Mouse (Mus musculus): ENCODE measurements at regions not wholly inside any gene's neighbourhood (a gene's known extent, or its start where the extent isn't known, plus 50 kb on each side); places are given as distances from the start of the nearest gene placed in this dataset.
A peak's percentile ranks its signal among the peaks of the same experiment; 100 is the strongest.

DNA sequence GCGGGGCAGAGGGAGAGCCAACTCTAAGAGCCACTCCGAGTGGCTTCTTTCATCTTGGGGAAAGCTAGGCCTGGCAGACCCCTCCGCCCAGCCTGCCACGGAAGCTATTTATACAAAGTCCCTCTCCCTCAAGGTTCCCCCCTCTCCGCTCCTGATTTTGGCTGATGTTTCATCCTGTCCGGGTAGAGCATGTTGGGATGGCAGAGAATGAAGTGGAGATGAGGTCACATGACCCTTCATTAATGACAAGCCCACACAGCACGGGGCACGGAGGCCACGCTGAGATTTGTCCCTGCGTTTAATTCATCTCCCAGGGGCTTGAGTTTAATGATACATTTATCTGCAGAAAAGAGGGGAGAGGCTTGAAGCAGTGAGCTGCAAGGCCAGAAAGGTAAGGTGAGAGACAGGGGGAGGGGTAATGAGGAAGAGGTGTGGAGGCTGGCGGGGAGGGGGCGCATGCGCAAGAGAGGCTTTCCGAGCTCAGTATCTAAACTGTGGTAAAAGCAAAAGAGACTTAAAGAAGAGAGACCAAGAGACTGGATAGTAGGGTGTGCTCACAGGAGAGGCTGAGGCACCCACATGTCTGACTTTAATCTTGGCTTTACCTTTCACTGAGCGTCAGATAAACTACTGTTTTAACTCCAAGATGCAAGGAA is 111.7 kb downstream of the Chst1 start:
- TF ChIP-seq POLR2A (IDR thresholded peaks at IDR 0.05; ENCODE audit: borderline replicate concordance, extremely low read depth, insufficient read depth, insufficient read length, poor library complexity, severe bottlenecking) (no peak), CTCF (IDR thresholded peaks at IDR 0.05; ENCODE audit: borderline replicate concordance, extremely low read depth, insufficient read depth, insufficient read length) (no peak)
- peak; percentile 82 for DNase-seq (ENCODE audit: low read depth)

DNA sequence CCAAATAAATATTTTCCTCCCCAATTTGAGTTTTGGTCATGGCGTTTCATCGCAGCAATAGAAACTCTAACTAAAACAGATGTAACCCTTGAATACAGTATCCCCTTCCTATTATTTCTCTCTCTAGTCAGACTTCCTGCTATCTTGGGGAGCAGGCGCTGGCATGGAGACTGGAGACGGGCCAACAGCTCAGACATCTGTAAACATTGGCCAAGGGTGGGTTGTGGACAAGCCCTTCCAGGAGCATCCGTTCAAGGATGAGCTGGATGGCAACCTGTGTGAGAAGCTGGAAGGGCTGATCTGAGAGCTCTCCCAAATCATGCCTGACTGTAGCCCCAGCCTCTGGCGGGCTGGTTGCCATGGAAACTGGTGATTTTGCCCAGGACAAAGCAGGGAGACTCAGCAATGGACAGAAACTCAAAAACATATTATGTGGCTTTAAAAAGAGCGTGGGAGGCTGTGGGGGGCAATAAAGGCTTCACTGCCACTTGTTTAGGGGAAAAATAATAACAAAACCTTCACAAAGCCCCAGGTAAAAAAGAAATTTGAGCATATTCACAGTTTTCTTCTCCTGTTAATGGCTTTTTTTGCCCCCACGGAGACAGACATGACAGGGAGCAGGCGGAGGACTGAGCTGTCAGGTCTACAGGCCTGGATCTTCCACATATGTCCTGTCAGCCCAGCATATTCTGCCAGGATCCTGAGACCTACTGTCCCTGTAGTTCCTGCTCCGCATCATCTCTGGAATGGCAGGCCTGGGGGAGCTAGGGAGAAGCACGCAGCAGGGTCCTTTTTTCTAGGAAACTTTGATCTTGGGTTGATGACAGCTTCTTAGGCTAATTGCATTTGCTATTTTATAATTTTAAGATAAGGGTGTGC is 113.0 kb downstream of the Chst1 start:
- no peak for TF ChIP-seq POLR2A (IDR thresholded peaks at IDR 0.05; ENCODE audit: borderline replicate concordance, extremely low read depth, insufficient read depth, insufficient read length, poor library complexity, severe bottlenecking)
- no peak for TF ChIP-seq CTCF (IDR thresholded peaks at IDR 0.05; ENCODE audit: borderline replicate concordance, extremely low read depth, insufficient read depth, insufficient read length)
- DNase-seq (ENCODE audit: low read depth) = peak; percentile 89

DNA sequence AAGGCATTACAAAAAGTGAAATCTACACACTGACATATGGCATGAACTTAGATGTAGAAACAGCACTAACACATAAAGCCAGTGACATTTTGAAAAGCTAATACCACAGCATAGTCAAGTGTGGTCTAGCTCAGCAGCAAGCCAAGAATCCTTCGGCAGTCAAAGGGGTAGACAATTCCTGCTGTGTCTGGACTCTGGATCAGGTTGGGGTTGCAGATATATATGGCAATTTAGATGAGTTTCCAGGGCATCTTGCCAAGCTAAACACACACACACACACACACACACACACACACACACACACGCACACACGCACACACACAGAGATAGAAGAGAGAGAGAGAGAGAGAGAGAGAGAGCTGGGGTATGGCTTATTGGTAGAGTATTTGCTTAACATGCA is 118.2 kb downstream of the Chst1 start:
- DNase-seq (ENCODE audit: low read depth) = no peak
- TF ChIP-seq POLR2A (IDR thresholded peaks at IDR 0.05; ENCODE audit: borderline replicate concordance, extremely low read depth, insufficient read depth, insufficient read length, poor library complexity, severe bottlenecking) (no peak), CTCF (IDR thresholded peaks at IDR 0.05; ENCODE audit: borderline replicate concordance, extremely low read depth, insufficient read depth, insufficient read length) (no peak)

DNA sequence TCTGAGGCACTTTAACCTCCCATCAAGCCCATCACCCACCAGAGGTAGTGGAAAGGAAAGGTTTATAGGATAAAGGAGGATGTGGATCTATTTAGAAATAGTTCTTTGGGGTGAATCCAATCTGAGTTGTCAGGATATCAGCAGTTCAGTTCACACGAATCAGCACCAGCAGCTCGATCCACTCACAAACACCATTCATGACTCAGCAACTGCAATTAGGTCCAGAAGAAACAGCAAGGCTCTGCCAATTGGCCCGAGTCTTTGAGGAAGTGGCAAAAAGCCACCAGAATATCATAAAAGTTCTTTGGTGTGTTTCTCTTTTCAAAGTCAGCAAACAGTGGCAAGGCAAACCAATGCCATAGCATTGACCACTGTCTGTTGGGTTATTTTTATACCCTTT is 122.4 kb downstream of the Chst1 start:
- no peak for DNase-seq (ENCODE audit: low read depth)
- TF ChIP-seq CTCF (IDR thresholded peaks at IDR 0.05; ENCODE audit: borderline replicate concordance, extremely low read depth, insufficient read depth, insufficient read length) (no peak), POLR2A (IDR thresholded peaks at IDR 0.05; ENCODE audit: borderline replicate concordance, extremely low read depth, insufficient read depth, insufficient read length, poor library complexity, severe bottlenecking) (no peak)

DNA sequence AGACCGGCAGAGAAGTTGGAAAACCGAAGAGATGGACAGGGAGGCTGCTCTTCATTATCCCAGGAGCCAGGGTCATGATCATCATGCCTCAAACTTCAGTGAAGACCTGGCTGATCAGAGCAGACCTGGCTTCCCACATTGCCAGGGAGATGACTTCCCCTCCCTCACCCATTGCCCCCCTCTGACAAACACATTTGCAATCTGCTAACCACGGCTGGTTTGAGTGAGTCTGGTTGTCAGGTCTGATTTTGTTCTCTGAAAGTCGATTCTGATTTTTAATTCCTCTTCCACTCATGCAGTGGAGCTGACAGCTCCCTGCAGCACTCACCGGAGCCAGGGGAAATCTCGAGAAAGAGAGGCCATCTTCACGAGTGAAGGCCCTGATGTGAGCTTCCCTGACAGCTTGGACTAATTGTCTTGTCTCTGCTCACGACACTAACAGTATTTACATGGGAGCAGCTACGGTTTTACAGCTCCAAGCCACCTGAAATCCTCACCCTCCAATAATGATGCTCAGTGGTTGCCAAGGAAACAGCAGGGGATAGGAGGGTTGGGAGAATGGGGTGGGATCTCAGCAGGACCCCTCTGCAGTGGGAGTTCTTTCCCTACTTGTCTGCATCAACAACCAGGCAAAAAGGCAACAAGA is 124.2 kb downstream of the Chst1 start:
- TF ChIP-seq POLR2A (IDR thresholded peaks at IDR 0.05; ENCODE audit: borderline replicate concordance, extremely low read depth, insufficient read depth, insufficient read length, poor library complexity, severe bottlenecking) (no peak), CTCF (IDR thresholded peaks at IDR 0.05; ENCODE audit: borderline replicate concordance, extremely low read depth, insufficient read depth, insufficient read length) (no peak)
- DNase-seq (ENCODE audit: low read depth) = peak; percentile 80

DNA sequence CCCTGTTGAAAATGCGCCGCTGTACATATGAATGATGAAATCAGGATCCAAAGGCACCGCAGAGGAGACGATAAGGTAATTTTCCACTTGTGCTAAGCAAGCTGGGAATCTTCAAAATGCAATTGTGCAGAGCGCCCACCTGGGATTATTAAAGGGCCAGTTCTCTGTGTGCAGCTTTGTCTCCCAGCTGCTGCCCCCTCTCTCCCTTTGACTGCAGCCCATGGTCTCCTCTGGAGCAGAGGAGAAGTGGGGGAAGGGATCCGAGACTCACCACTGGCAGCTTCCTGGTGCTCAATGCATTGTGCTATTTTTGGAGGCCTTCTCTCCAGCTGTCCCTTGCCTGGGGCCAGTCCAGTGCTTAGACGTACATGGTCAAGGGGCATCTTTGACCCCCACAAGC is 127.1 kb downstream of the Chst1 start:
- DNase-seq (ENCODE audit: low read depth) = peak; percentile 66
- TF ChIP-seq CTCF (IDR thresholded peaks at IDR 0.05; ENCODE audit: borderline replicate concordance, extremely low read depth, insufficient read depth, insufficient read length) (no peak), POLR2A (IDR thresholded peaks at IDR 0.05; ENCODE audit: borderline replicate concordance, extremely low read depth, insufficient read depth, insufficient read length, poor library complexity, severe bottlenecking) (no peak)

DNA sequence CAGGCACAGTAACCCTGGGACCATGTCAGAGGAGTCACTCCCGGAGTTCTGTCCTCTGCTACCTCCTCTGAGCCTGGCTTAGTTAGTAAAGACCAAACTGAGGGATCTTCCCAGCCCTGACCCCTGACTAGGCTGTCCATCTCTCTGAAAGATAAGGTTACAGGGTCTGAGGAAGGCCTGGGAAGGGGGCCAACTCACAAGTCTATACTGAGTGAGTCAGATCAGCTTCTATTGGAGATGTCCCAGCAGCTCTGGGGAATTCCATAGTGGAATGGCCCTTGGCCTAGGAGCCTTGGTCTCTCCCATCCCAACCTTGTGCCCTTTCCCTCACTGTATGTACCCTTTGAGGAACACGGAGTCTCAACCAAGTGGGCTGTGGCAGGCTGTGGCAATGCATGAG is 127.7 kb downstream of the Chst1 start:
- TF ChIP-seq POLR2A (IDR thresholded peaks at IDR 0.05; ENCODE audit: borderline replicate concordance, extremely low read depth, insufficient read depth, insufficient read length, poor library complexity, severe bottlenecking) (no peak), CTCF (IDR thresholded peaks at IDR 0.05; ENCODE audit: borderline replicate concordance, extremely low read depth, insufficient read depth, insufficient read length) (no peak)
- DNase-seq (ENCODE audit: low read depth) = no peak

DNA sequence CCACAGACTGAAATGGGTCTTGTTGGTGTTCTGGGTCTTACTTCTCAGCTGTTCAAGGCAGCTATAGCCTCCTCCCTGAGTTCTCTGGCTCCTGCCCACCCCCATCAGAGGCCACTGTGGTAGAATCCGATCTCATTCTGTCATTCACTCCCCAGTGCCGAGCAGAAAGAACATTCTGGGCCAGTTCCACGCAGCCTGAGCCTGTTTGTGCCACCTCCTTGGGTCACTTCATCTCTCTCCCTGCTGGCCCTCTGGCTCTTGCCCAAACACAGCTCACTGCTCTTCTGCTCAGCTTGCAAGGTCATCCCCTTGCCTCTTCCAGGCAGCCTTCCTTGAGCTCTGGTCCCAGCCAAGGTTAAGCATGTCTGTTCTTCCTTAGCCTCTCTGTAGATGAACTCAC is 128.9 kb downstream of the Chst1 start:
- no peak for DNase-seq (ENCODE audit: low read depth)

DNA sequence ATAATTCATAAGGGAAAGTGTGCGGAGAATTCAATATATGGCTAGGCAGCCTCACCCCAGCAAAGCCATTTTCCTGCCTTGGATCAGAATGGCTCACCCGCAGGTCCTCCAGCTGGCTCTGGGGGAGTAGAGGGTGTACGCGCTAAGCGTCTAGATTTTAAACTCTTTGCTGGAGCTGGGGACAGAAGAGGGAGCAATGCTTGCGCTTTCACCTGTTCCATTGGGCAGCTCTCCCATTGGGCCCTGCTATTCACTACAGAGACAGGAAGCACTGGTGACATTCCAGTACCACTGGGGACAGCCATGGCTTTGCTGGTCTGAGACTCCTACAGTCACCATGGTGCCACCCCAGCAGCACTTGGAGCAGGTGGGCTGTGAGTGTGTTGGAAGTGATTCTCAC is 130.9 kb downstream of the Chst1 start:
- no peak for DNase-seq (ENCODE audit: low read depth)
- TF ChIP-seq CTCF (IDR thresholded peaks at IDR 0.05; ENCODE audit: borderline replicate concordance, extremely low read depth, insufficient read depth, insufficient read length) (no peak), POLR2A (IDR thresholded peaks at IDR 0.05; ENCODE audit: borderline replicate concordance, extremely low read depth, insufficient read depth, insufficient read length, poor library complexity, severe bottlenecking) (no peak)

More for the DNA sequence above, 128.9 kb downstream of the Chst1 start:
- no peak for TF ChIP-seq POLR2A (IDR thresholded peaks at IDR 0.05; ENCODE audit: borderline replicate concordance, extremely low read depth, insufficient read depth, insufficient read length, poor library complexity, severe bottlenecking)
- no peak for TF ChIP-seq CTCF (IDR thresholded peaks at IDR 0.05; ENCODE audit: borderline replicate concordance, extremely low read depth, insufficient read depth, insufficient read length)

DNA sequence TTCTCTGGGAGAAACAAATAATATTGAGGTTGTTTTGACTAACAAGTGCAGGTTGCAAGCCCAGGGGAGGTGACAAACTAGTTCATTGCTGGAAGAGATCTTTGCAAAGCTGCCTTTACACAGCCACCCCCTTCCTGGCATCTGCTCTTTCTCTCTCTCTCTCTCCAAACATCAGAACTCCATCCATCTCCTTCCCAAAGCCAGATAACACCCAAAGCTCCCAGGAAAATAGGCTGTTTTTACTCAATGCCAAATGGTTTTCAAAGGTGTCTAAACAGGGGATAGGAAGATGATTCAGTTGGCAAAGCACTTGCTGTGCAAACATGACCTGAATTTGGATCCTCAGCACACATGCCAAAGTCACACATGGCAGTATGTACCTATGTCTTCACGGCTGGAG is 133.9 kb downstream of the Chst1 start:
- no peak for DNase-seq (ENCODE audit: low read depth)
- no peak for TF ChIP-seq CTCF (IDR thresholded peaks at IDR 0.05; ENCODE audit: borderline replicate concordance, extremely low read depth, insufficient read depth, insufficient read length)
- no peak for TF ChIP-seq POLR2A (IDR thresholded peaks at IDR 0.05; ENCODE audit: borderline replicate concordance, extremely low read depth, insufficient read depth, insufficient read length, poor library complexity, severe bottlenecking)

DNA sequence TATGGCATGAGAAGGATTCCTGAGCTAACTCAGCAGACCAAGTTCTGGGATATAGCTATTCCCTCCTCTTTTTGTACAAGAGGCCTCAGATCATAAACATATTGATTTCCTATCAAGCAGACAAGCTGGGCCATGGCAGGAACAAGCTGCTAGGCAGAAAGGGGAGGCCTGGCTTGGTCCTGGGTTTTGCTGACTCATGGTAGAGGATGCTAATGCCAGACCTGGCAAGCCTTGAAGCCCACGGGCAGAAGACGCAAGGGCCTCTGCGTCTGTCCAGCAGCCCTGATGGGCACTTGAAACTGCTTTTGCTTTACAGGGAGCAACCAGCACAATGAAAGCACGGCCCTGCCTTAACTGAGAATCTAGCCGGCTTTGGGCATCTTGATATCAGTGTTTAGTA is 136.3 kb downstream of the Chst1 start:
- TF ChIP-seq POLR2A (IDR thresholded peaks at IDR 0.05; ENCODE audit: borderline replicate concordance, extremely low read depth, insufficient read depth, insufficient read length, poor library complexity, severe bottlenecking) = no peak
- TF ChIP-seq CTCF (IDR thresholded peaks at IDR 0.05; ENCODE audit: borderline replicate concordance, extremely low read depth, insufficient read depth, insufficient read length) = no peak
- peak; percentile 29 for DNase-seq (ENCODE audit: low read depth)

Measured in brain, embryonic 14.5 days (tissue).